Mouse (Mus musculus) intestine, embryonic 14.5 days (tissue): ENCODE measurements around the gene Uqcrh. TPM values are rescaled to one million over a fixed set of nuclear protein-coding genes. Genes with fewer than 3 reads are reported as not detected.

Source experiments
- ATAC-seq: fragments of 200-750 bp; cut with Nextera tagmentation; replicated peaks from 2 replicates; pipeline ENCODE4 v1.8.0; 2017; ENCODE audit warnings: low read depth, moderate number of reproducible peaks, moderate TSS enrichment, moderate library complexity; ENCODE audit not compliant: low FRiP score, low TSS enrichment
- DNase-seq: peaks from one replicate; pipeline ENCODE4 v3.0.0-alpha.2; 2018; ENCODE audit warnings: low spot score
- H3K27ac ChIP-seq: fragments of 300-500 bp; sonication (generic); 2 replicates; pipeline ENCODE4 v1.5.1; 2014; ENCODE audit warnings: low read depth, mild to moderate bottlenecking, control low read depth
- H3K27me3 ChIP-seq: fragments of 300-500 bp; sonication (generic); replicated peaks from 2 replicates; pipeline ENCODE4 v1.6.1; 2014; ENCODE audit warnings: low read length, control low read depth; ENCODE audit not compliant: control insufficient read depth, insufficient read depth
- H3K36me3 ChIP-seq: fragments of 300-500 bp; sonication (generic); 2 replicates; pipeline ENCODE4 v1.6.1; 2014; ENCODE audit warnings: low read length, control low read depth; ENCODE audit not compliant: control insufficient read depth, insufficient read depth
- H3K4me1 ChIP-seq: fragments of 300-500 bp; sonication (generic); replicated peaks from 2 replicates; pipeline ENCODE4 v1.6.1; 2014; ENCODE audit warnings: low read length, control low read depth, mixed read lengths; ENCODE audit not compliant: control insufficient read depth, insufficient read depth
- H3K4me2 ChIP-seq: fragments of 300-500 bp; sonication (generic); 2 replicates; pipeline ENCODE4 v1.6.1; 2014; ENCODE audit warnings: low read length
- H3K4me3 ChIP-seq: fragments of 300-500 bp; sonication (generic); 2 replicates; pipeline ENCODE4 v1.5.1; 2014; ENCODE audit warnings: low read depth, low read length, control low read depth, mixed read lengths
- H3K9ac ChIP-seq: fragments of 300-500 bp; sonication (generic); 2 replicates; pipeline ENCODE4 v1.6.1; 2014; ENCODE audit warnings: mild to moderate bottlenecking, low read length
- H3K9me3 ChIP-seq: fragments of 300-500 bp; sonication (generic); 2 replicates; pipeline ENCODE4 v1.6.1; 2016; ENCODE audit warnings: low read length, control low read depth; ENCODE audit not compliant: control insufficient read depth
- WGBS: fragments of 180-500 bp; shearing (Covaris S2); extraction: QIAGEN DNeasy Blood & Tissue Kit; methylation state at CpG from one replicate; pipeline ENCODE4 v1.1.7; 2014; 5-methylcytosine and 5-hydroxymethylcytosine counted together
- polyA plus RNA-seq: library from polyadenylated mRNA; unstranded; fragments of >200 nt; fragmentation: Nextera tagmentation; extraction: Ambion mirVana; gene quantifications from 2 replicates; pipeline ENCODE4 v1.2.1, GENCODE M21; 2014

The Uqcrh gene
- 595 and 617 TPM in 2 replicates for polyA plus RNA-seq

DNA sequence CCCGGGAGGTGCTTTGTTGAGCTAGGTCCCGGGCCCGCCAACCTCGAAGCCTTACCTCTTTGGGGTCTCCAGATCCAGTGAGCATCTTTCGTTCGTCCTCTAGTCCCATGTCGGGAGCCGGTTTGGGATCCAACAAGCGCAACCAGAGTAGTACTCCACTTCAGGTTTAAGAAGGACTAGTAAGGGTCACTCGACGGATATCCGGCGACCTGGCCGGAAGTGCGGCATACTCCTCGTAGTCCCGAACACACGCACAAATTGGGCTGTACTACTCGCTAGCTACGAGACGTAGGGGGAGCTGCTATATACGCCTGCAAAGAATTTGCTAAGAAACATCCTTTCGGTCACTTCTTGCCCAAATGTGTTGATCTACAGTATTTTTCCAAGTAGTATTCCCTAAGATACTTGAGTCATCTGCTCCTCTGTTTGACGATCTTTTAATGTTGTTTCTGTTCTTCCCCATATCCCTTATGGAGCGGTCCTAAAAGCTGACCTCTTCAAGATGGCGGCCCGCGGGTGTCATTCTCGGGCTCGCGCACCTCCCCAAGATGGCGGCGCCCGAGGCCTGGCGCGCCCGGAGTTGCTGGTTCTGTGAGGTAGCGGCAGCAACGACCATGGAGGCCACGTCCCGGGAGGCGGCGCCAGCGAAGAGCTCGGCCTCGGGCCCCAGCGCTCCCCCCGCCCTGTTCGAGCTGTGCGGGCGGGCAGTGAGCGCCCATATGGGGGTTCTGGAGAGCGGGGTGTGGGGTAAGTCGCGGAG lies at the start of gene Uqcrh, which contains the start of gene Lrrc41:
Uqcrh (minus strand) TSS at position 211 of the 760 bp plus-strand sequence.
Lrrc41 (plus strand) TSS at position 409 of the 760 bp plus-strand sequence.
- peak within 1 kb of the TSS; percentile 82 for H3K9ac ChIP-seq
- H3K9me3 ChIP-seq, result no peaks in the 10 kb centered on the region
- peak; percentile 93 for ATAC-seq
- under 1% methylated on average over 55 of the region's 55 CpGs for WGBS
- peak within 1 kb of the TSS; percentile 66 for H3K4me3 ChIP-seq
- peak within 1 kb of the TSS; percentile 91 for H3K4me2 ChIP-seq
- H3K4me1 ChIP-seq, result peaks cover 29% of the 10 kb centered on the region
- H3K36me3 ChIP-seq, result peaks cover 11% of the 10 kb centered on the region
- no peaks in the 10 kb centered on the region for H3K27me3 ChIP-seq
- DNase-seq, result peak; percentile 89
- H3K27ac ChIP-seq, result peak within 1 kb of the TSS; percentile 98

- Histone ChIP-seq H3K27ac (peak within 1 kb of the TSS; percentile 19; the same call in 1 of the 2 replicates), H3K9me3 (no peaks in the 10 kb centered on the region), H3K4me3 (peak within 1 kb of the TSS; percentile 53), H3K27me3 (no peaks in the 10 kb centered on the region), H3K4me2 (peak within 1 kb of the TSS; percentile 59), H3K4me1 (peaks cover 10% of the 10 kb centered on the region), H3K36me3 (0 out of 2 replicates have a peak, but pooled peaks cover 6% of the 10 kb centered on the region), H3K9ac (peak within 1 kb of the TSS; percentile 50)
- ATAC-seq (peak; percentile 96), DNase-seq (peak; percentile 89)
- WGBS, result 6% methylated on average over 24 of the region's 24 CpGs
Measured at GRCm38 (mm10) chr4:116123602-116124519, 49.0 kb upstream of the Uqcrh start, which contains the start of the genes Rad54l and Pomgnt1. Rad54l (minus strand) TSS chr4:116123690. Pomgnt1 (plus strand) TSS chr4:116123840.

DNA sequence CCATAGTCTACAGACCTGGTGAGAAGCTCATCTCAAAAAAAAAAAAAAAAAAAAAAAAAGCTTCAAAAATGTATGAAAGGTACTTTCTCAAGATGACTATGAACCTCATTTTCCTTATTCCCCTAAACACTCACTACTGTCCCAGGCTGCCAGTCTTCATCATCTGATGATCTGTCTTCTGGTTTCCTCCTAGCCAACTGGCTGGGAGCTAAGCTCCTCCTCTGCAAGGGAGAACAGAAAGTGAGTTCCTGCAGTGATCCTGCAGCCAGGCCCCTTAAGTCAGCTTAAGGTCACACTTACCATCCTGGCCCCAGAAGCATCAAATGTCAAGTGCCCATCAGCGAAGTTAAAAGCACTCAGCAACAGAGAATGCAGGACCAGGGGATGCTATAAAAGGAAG lies 47.9 kb upstream of the Uqcrh start:
- DNase-seq (no peak), ATAC-seq (no peak)
- 3% methylated on average over 1 of the region's 1 CpGs for WGBS
- H3K4me3 ChIP-seq, result peak overlapping the region; percentile 53
- H3K9me3 ChIP-seq, result no peaks in the 10 kb centered on the region
- peaks cover 10% of the 10 kb centered on the region for H3K4me1 ChIP-seq
- peak overlapping the region; percentile 59 for H3K4me2 ChIP-seq
- H3K27me3 ChIP-seq, result no peaks in the 10 kb centered on the region
- H3K36me3 ChIP-seq, result 0 out of 2 replicates have a peak, but pooled peaks cover 9% of the 10 kb centered on the region
- H3K9ac ChIP-seq, result peak overlapping the region; percentile 46
- H3K27ac ChIP-seq, result no peak overlapping the region

DNA sequence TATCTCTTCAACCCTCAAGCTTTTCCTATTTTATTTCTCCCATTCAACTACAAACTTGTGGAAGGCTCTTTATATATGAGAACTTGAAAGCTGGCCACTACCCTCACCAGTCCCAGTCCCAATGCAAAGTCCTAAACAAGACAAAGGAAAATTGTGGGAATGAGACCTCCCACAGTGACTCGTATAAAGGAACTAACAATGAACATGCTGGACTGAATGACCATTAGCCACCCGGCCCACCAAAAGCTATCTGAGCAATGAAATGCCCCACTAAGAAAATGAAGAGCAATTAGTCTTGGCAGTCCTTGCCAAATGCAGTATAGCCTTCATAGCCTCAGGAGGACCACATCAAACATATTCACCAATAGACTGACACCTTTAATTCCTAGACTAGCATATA lies 36.6 kb upstream of the Uqcrh start:
- WGBS, result 81% methylated on average over 2 of the region's 2 CpGs
- ATAC-seq (no peak), DNase-seq (no peak)

DNA sequence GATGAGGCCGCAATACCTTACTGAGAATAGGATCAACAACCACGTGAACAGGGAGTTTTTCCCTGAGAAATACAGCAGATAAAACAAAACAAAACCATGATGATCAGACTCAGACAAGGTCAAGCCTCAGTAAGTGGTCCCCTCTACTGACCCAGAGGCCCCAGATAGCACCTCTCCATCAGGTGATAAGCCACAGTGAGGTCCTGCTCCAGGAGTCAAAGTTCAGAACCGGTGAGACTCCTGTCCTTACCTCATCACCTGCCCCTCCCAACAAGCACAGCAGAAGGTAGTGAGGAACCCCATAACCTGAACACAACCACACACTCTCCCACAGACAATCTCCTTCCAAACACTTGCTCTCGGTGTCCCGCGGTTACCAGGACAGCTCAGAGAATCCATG lies 35.8 kb upstream of the Uqcrh start:
- 89% methylated on average over 6 of the region's 6 CpGs for WGBS
- H3K9ac ChIP-seq, result no peak overlapping the region
- no peak overlapping the region for H3K4me2 ChIP-seq
- no peak for DNase-seq
- no peak overlapping the region for H3K27ac ChIP-seq
- no peaks in the 10 kb centered on the region for H3K4me1 ChIP-seq
- H3K9me3 ChIP-seq, result no peaks in the 10 kb centered on the region
- H3K4me3 ChIP-seq, result no peak overlapping the region
- no peak for ATAC-seq
- peaks cover 10% of the 10 kb centered on the region; the same call in 1 of the 2 replicates for H3K36me3 ChIP-seq
- no peaks in the 10 kb centered on the region for H3K27me3 ChIP-seq

More for the DNA sequence above, 36.6 kb upstream of the Uqcrh start:
- no peak overlapping the region for H3K4me2 ChIP-seq
- no peaks in the 10 kb centered on the region for H3K27me3 ChIP-seq
- H3K36me3 ChIP-seq, result peaks cover 10% of the 10 kb centered on the region; the same call in 1 of the 2 replicates
- H3K9ac ChIP-seq, result no peak overlapping the region
- H3K4me3 ChIP-seq, result no peak overlapping the region
- H3K9me3 ChIP-seq, result no peaks in the 10 kb centered on the region
- H3K4me1 ChIP-seq, result no peaks in the 10 kb centered on the region
- H3K27ac ChIP-seq, result no peak overlapping the region

- no peak overlapping the region for H3K4me3 ChIP-seq
- no peaks in the 10 kb centered on the region for H3K27me3 ChIP-seq
- ATAC-seq (no peak), DNase-seq (no peak)
- no peaks in the 10 kb centered on the region for H3K9me3 ChIP-seq
- H3K36me3 ChIP-seq, result peaks cover 43% of the 10 kb centered on the region
- no peak overlapping the region for H3K9ac ChIP-seq
- WGBS, result 94% methylated on average over 5 of the region's 5 CpGs
- H3K27ac ChIP-seq, result no peak overlapping the region
- no peaks in the 10 kb centered on the region for H3K4me1 ChIP-seq
- no peak overlapping the region for H3K4me2 ChIP-seq
Measured at GRCm38 (mm10) chr4:116105278-116105677, 30.4 kb upstream of the Uqcrh start.

- whole genome bisulfite sequencing, result 84% methylated on average over 7 of the region's 7 CpGs
- ATAC-seq, result no peak
Measured at GRCm38 (mm10) chr4:116100959-116101358, 26.1 kb upstream of the Uqcrh start.

GRCm38 (mm10) chr4:116097211-116097610 lies 22.3 kb upstream of the Uqcrh start:
- 59% methylated on average over 8 of the region's 8 CpGs for WGBS
- Histone ChIP-seq H3K4me3 (no peak overlapping the region), H3K4me1 (no peaks in the 10 kb centered on the region; the same call in 1 of the 2 replicates), H3K27me3 (no peaks in the 10 kb centered on the region), H3K27ac (no peak overlapping the region), H3K4me2 (no peak overlapping the region), H3K9me3 (no peaks in the 10 kb centered on the region), H3K36me3 (peaks cover 99% of the 10 kb centered on the region), H3K9ac (no peak overlapping the region)
- DNase-seq (no peak), ATAC-seq (no peak)

More at GRCm38 (mm10) chr4:116100959-116101358, 26.1 kb upstream of the Uqcrh start:
- no peak overlapping the region for H3K4me3 ChIP-seq
- H3K4me1 ChIP-seq, result no peaks in the 10 kb centered on the region; the same call in 1 of the 2 replicates
- no peaks in the 10 kb centered on the region for H3K27me3 ChIP-seq
- H3K9ac ChIP-seq, result no peak overlapping the region
- H3K4me2 ChIP-seq, result no peak overlapping the region
- no peak overlapping the region for H3K27ac ChIP-seq
- peaks cover 76% of the 10 kb centered on the region for H3K36me3 ChIP-seq
- DNase-seq, result no peak
- no peaks in the 10 kb centered on the region for H3K9me3 ChIP-seq
